Mouse (Mus musculus) CH12.LX (cell line): Measurements from ENCODE around the gene Tent5c. TPM values are rescaled to one million over a fixed set of nuclear protein-coding genes. Genes with fewer than 3 reads are reported as not detected.

Experiments
- DNase-seq: peaks from one replicate; pipeline ENCODE4 v3.0.0-alpha.2; 2013; ENCODE audit errors: extremely low read depth
- H3K27ac ChIP-seq: 2 replicates; pipeline ENCODE4 v1.5.1; 2012; ENCODE audit warnings: low read depth, mild to moderate bottlenecking, control low read depth, moderate library complexity; ENCODE audit not compliant: insufficient read depth
- H3K27me3 ChIP-seq: replicated peaks from 2 replicates; pipeline ENCODE3; 2012; ENCODE audit warnings: inconsistent platforms
- H3K36me3 ChIP-seq, 2 experiments: replicated peaks in 1 of 2; 2 replicates each; pipeline versions ENCODE3 to v1.6.1; 2012; ENCODE audit warnings: inconsistent platforms in 1 of 2, low read length in 1 of 2, mild to moderate bottlenecking in 1 of 2, mixed read lengths in 1 of 2, moderate library complexity in 1 of 2; ENCODE audit not compliant: control insufficient read depth in 1 of 2, insufficient read depth in 1 of 2
- H3K4me1 ChIP-seq, 2 experiments: 2 replicates each; pipeline ENCODE4 v1.6.1; 2012; ENCODE audit warnings: inconsistent platforms in 1 of 2, moderate library complexity in 1 of 2; ENCODE audit not compliant: insufficient read depth in 2 of 2, control insufficient read depth in 1 of 2
- H3K4me2 ChIP-seq: 2 replicates; pipeline ENCODE4 v1.6.1; 2012; ENCODE audit warnings: low read depth, mild to moderate bottlenecking, control low read depth; ENCODE audit not compliant: poor library complexity, insufficient read depth, severe bottlenecking
- H3K4me3 ChIP-seq, 3 experiments: fragments of 150-350 bp in 1 of 3; sonication (generic) in 1 of 3; replicated peaks in 1 of 3; 2 replicates each; pipeline versions ENCODE3 to v1.5.1; 2011 to 2012; ENCODE audit warnings: low read depth in 2 of 3, low read length in 2 of 3, mild to moderate bottlenecking in 2 of 3, moderate library complexity in 2 of 3, control low read depth in 1 of 3, improper control_type of control experiment in 1 of 3, inconsistent platforms in 1 of 3, mixed read lengths in 1 of 3; ENCODE audit not compliant: poor library complexity in 1 of 3
- H3K79me2 ChIP-seq: replicated peaks from 2 replicates; pipeline ENCODE4 v1.6.1; 2012; ENCODE audit warnings: mild to moderate bottlenecking, moderate library complexity; ENCODE audit not compliant: control insufficient read depth, poor library complexity, insufficient read depth, severe bottlenecking; ENCODE audit errors: extremely low read depth
- H3K9ac ChIP-seq: 2 replicates; pipeline ENCODE4 v1.6.1; 2012; ENCODE audit warnings: low read depth, mild to moderate bottlenecking, control low read depth, moderate library complexity; ENCODE audit not compliant: insufficient read depth
- H3K9me3 ChIP-seq: replicated peaks from 2 replicates; pipeline ENCODE3; 2012; ENCODE audit warnings: low read length, inconsistent platforms, mixed read lengths
- BHLHE40 ChIP-seq: IDR thresholded peaks from 2 replicates; pipeline ENCODE4 v1.6.1; 2011; ENCODE audit warnings: mild to moderate bottlenecking, low read depth, low read length, improper control_type of control experiment
- CHD1 ChIP-seq: IDR thresholded peaks from 2 replicates; pipeline ENCODE4 v1.6.1; 2012; ENCODE audit warnings: low read depth, low read length, improper control_type of control experiment, inconsistent platforms
- CHD2 ChIP-seq: IDR thresholded peaks from 2 replicates; pipeline ENCODE4 v1.6.1; 2011; ENCODE audit warnings: low read length, improper control_type of control experiment
- CTCF ChIP-seq, 2 experiments: IDR thresholded peaks in 1 of 2; conservative IDR thresholded peaks in 1 of 2; 2 replicates each; pipeline ENCODE4 v1.5.1; 2011 to 2012; ENCODE audit warnings: low read depth in 2 of 2, low read length in 2 of 2, improper control_type of control experiment in 1 of 2, inconsistent platforms in 1 of 2, mild to moderate bottlenecking in 1 of 2, moderate library complexity in 1 of 2
- ELF1 ChIP-seq: IDR thresholded peaks from 2 replicates; pipeline ENCODE4 v1.6.1; 2014; ENCODE audit warnings: low read depth, mild to moderate bottlenecking, inconsistent platforms, low read length, improper control_type of control experiment
- EP300 ChIP-seq: IDR thresholded peaks from 2 replicates; pipeline ENCODE4 v1.6.1; 2011; ENCODE audit warnings: low read length, improper control_type of control experiment
- ETS1 ChIP-seq: conservative IDR thresholded peaks from 2 replicates; pipeline ENCODE4 v1.6.1; 2012; ENCODE audit warnings: low read depth, mild to moderate bottlenecking, inconsistent platforms, low read length, improper control_type of control experiment, moderate library complexity
- HCFC1 ChIP-seq: IDR thresholded peaks from 2 replicates; pipeline ENCODE4 v1.6.1; 2012; ENCODE audit warnings: low read depth, mild to moderate bottlenecking, inconsistent platforms, low read length, improper control_type of control experiment
- IRF4 ChIP-seq: IDR thresholded peaks from 2 replicates; pipeline ENCODE4 v1.6.1; 2014; ENCODE audit warnings: low read depth, mild to moderate bottlenecking, inconsistent platforms, low read length, improper control_type of control experiment
- JUND ChIP-seq: conservative IDR thresholded peaks from 2 replicates; pipeline ENCODE4 v1.6.1; 2011; ENCODE audit warnings: low read depth, low read length, improper control_type of control experiment
- KAT2A ChIP-seq: IDR thresholded peaks from 2 replicates; pipeline ENCODE4 v1.6.1; 2012; ENCODE audit warnings: low read length, improper control_type of control experiment, inconsistent platforms; ENCODE audit not compliant: insufficient replicate concordance
- MAX ChIP-seq: IDR thresholded peaks from 2 replicates; pipeline ENCODE4 v1.6.1; 2011; ENCODE audit warnings: low read length, improper control_type of control experiment
- MAZ ChIP-seq: IDR thresholded peaks from 2 replicates; pipeline ENCODE4 v1.6.1; 2012; ENCODE audit warnings: low read depth, mild to moderate bottlenecking, inconsistent platforms, low read length, improper control_type of control experiment, moderate library complexity
- MEF2A ChIP-seq: IDR thresholded peaks from 2 replicates; pipeline ENCODE4 v1.6.1; 2014; ENCODE audit warnings: low read depth, mild to moderate bottlenecking, inconsistent platforms, low read length, improper control_type of control experiment, borderline replicate concordance
- MXI1 ChIP-seq: IDR thresholded peaks from 2 replicates; pipeline ENCODE4 v1.6.1; 2011; ENCODE audit warnings: mild to moderate bottlenecking, low read depth, low read length, improper control_type of control experiment
- MYC ChIP-seq: IDR thresholded peaks from 2 replicates; pipeline ENCODE4 v1.6.1; 2011; ENCODE audit warnings: low read depth, mild to moderate bottlenecking, improper control_type of control experiment, low read length
- NRF1 ChIP-seq: IDR thresholded peaks from 2 replicates; pipeline ENCODE4 v1.6.1; 2014; ENCODE audit warnings: low read depth, mild to moderate bottlenecking, inconsistent platforms, low read length, improper control_type of control experiment, moderate library complexity
- POLR2A ChIP-seq: IDR thresholded peaks from 2 replicates; pipeline ENCODE4 v1.6.1; 2011; ENCODE audit warnings: low read depth, mild to moderate bottlenecking, improper control_type of control experiment, low read length
- POLR2AphosphoS2 ChIP-seq: IDR thresholded peaks from 2 replicates; pipeline ENCODE4 v1.6.1; 2011; ENCODE audit warnings: low read depth, low read length, improper control_type of control experiment
- RAD21 ChIP-seq: IDR thresholded peaks from 2 replicates; pipeline ENCODE4 v1.6.1; 2011; ENCODE audit warnings: low read depth, mild to moderate bottlenecking, low read length, improper control_type of control experiment, moderate library complexity
- SMC3 ChIP-seq: IDR thresholded peaks from 2 replicates; pipeline ENCODE4 v1.6.1; 2011; ENCODE audit warnings: low read depth, low read length, improper control_type of control experiment
- TBP ChIP-seq: conservative IDR thresholded peaks from 2 replicates; pipeline ENCODE4 v1.6.1; 2011; ENCODE audit warnings: low read depth, low read length, improper control_type of control experiment
- TCF12 ChIP-seq: IDR thresholded peaks from 2 replicates; pipeline ENCODE4 v1.6.1; 2014; ENCODE audit warnings: low read depth, mild to moderate bottlenecking, inconsistent platforms, low read length, improper control_type of control experiment
- USF2 ChIP-seq: conservative IDR thresholded peaks from 2 replicates; pipeline ENCODE4 v1.6.1; 2011; ENCODE audit warnings: low read depth, low read length, improper control_type of control experiment
- ZC3H11A ChIP-seq: IDR thresholded peaks from 2 replicates; pipeline ENCODE4 v1.6.1; 2012; ENCODE audit warnings: low read depth, mild to moderate bottlenecking, inconsistent platforms, low read length, improper control_type of control experiment
- ZMIZ1 ChIP-seq: IDR thresholded peaks from 2 replicates; pipeline ENCODE4 v1.6.1; 2012; ENCODE audit warnings: low read depth, mild to moderate bottlenecking, inconsistent platforms, low read length, improper control_type of control experiment
- ZNF384 ChIP-seq: IDR thresholded peaks from 2 replicates; pipeline ENCODE4 v1.6.1; 2012; ENCODE audit warnings: low read depth, low read length, improper control_type of control experiment, inconsistent platforms
- dilution Hi-C: fragments of 300-500 bp; cut with MboI; formaldehyde crosslinking; loops from 2 replicates; pipeline ENCODE4 v1.14.3; 2020; ENCODE audit warnings: low sequenced_read_pairs; ENCODE audit not compliant: extremely low pct_unique_long_range_greater_than_20kb, extremely low pct_ligation_motif_present
- in situ Hi-C: fragments of 300-500 bp; cut with MboI; formaldehyde crosslinking; loops from 3 replicates; pipeline ENCODE4 v1.14.3; 2019; ENCODE audit warnings: low sequenced_read_pairs, low pct_ligation_motif_present, low pct_unique_long_range_greater_than_20kb, mixed read lengths
- polyA plus RNA-seq: library from polyadenylated mRNA; unstranded; fragments of >175 nt; gene quantifications from 2 replicates; pipeline ENCODE4 v1.2.1, GENCODE M21; 2012; ENCODE audit warnings: low read depth; ENCODE audit not compliant: insufficient read length
- total RNA-seq, 2 experiments: library from RNA; depleted of rRNA; stranded (reverse); fragments of 300-350 nt in 1 of 2; fragments of >200 nt in 1 of 2; gene quantifications; 2 replicates each; pipeline ENCODE4 v1.2.3; 2012 to 2014

Gene Tent5c
- total and polyA plus RNA-seq, 3 experiments: 10.6 to 18.7 (median 12.3) TPM

GRCm38 (mm10) chr3:100411945-100412344 lies 77.2 kb downstream of the Tent5c start:
- Histone ChIP-seq H3K36me3 (no peaks in the 10 kb centered on the region), H3K79me2 (no peaks in the 10 kb centered on the region), H3K4me1 (peaks cover 15 to 29% of the 10 kb centered on the region in 2 experiments), H3K27ac (no peak overlapping the region), H3K9ac (no peak overlapping the region), H3K27me3 (no peaks in the 10 kb centered on the region), H3K9me3 (no peaks in the 10 kb centered on the region), H3K4me3 (no peak overlapping the region), H3K4me2 (no peak overlapping the region)
- TF ChIP-seq MAX (no peak), SMC3 (no peak), EP300 (no peak), KAT2A (no peak), POLR2AphosphoS2 (no peak), HCFC1 (no peak), ZNF384 (no peak), CHD1 (no peak), MEF2A (no peak), ZC3H11A (no peak), ZMIZ1 (no peak), JUND (no peak), USF2 (no peak), POLR2A (no peak), ELF1 (no peak), CHD2 (no peak), MYC (no peak), TBP (no peak), MAZ (no peak)
- DNase-seq: no peak
- in situ Hi-C loops (loop anchor here (25.0 kb wide), 1 partner anchor 275 kb away; the partner anchor contains the start of gene Man1a2), dilution Hi-C loops (no loop called here)

DNA sequence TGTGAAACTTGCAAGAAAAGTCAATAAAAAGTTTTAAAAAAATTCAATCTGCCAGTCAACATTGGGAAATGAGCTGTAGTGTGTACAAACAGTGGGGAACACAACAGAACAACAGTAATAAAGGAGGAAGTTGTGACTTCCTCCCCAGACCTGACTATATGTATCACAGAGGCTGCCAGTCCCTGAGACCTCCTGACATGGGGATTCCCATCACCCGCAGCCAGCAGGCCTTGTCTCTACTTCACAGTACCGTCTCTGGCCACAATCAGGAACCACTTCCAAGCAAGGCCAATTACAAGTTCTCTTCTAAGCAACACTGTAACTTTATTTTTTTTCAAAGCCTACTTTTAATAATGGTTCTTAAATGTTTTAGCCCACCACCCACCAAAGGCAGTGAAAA lies 79.8 kb downstream of the Tent5c start:
- Histone ChIP-seq H3K4me1 (peaks cover 11 to 24% of the 10 kb centered on the region in 2 experiments), H3K36me3 (no peaks in the 10 kb centered on the region), H3K27ac (no peak overlapping the region), H3K79me2 (no peaks in the 10 kb centered on the region), H3K9me3 (no peaks in the 10 kb centered on the region), H3K4me3 (no peak overlapping the region), H3K27me3 (no peaks in the 10 kb centered on the region), H3K9ac (no peak overlapping the region), H3K4me2 (no peak overlapping the region)
- DNase-seq: peak; percentile 57
- TF ChIP-seq CTCF (conservative IDR thresholded peaks at IDR 0.05 in 1 of 2, IDR thresholded peaks at IDR 0.05 in 1 of 2; ENCODE audit: low read depth in 2 of 2, low read length in 2 of 2) (no peak), ETS1 (peak; percentile 33; the same call in 1 of the 2 replicates), MXI1 (no peak), NRF1 (0 out of 2 replicates have a peak, but pooled peaks have one; percentile 13), EP300 (peak; percentile 46), RAD21 (no peak), MEF2A (0 out of 2 replicates have a peak, but pooled peaks have one; percentile 13), ELF1 (0 out of 2 replicates have a peak, but pooled peaks have one; percentile 53), IRF4 (peak; percentile 56; the same call in 1 of the 2 replicates), BHLHE40 (0 out of 2 replicates have a peak, but pooled peaks have one; percentile 31), TCF12 (0 out of 2 replicates have a peak, but pooled peaks have one; percentile 19)
- dilution Hi-C loops: no loop called here
- in situ Hi-C loops: loop anchor here (25.0 kb wide), 1 partner anchor 278 kb away; the partner anchor contains the start of gene Man1a2
